Mouse (Mus musculus) kidney, postnatal 0 days (tissue): Measurements from ENCODE around the gene Gm20388. TPM values are rescaled to one million over a fixed set of nuclear protein-coding genes. Genes with fewer than 3 reads are reported as not detected.

Experiments used
- ATAC-seq: fragments of 200-750 bp; cut with Nextera tagmentation; replicated peaks from 2 replicates; pipeline ENCODE4 v1.8.0; 2017; ENCODE audit warnings: low read depth, moderate number of reproducible peaks, moderate TSS enrichment, moderate library complexity; ENCODE audit not compliant: low FRiP score
- DNase-seq: peaks from one replicate; pipeline ENCODE4 v3.0.0-alpha.2; 2016; ENCODE audit warnings: low spot score
- H3K27ac ChIP-seq: fragments of 300-500 bp; sonication (generic); 2 replicates; pipeline ENCODE4 v1.5.1; 2014; ENCODE audit warnings: mild to moderate bottlenecking
- H3K27me3 ChIP-seq: fragments of 300-500 bp; sonication (generic); 2 replicates; pipeline ENCODE4 v1.6.1; 2014; ENCODE audit warnings: low read length, mixed read lengths; ENCODE audit not compliant: insufficient read depth
- H3K36me3 ChIP-seq: fragments of 300-500 bp; sonication (generic); 2 replicates; pipeline ENCODE4 v1.6.1; 2014; ENCODE audit warnings: low read length, mixed read lengths; ENCODE audit not compliant: insufficient read depth
- H3K4me1 ChIP-seq: fragments of 300-500 bp; sonication (generic); replicated peaks from 2 replicates; pipeline ENCODE4 v1.6.1; 2014; ENCODE audit warnings: antibody characterized with exemption, low read length, mixed read lengths; ENCODE audit not compliant: insufficient read depth
- H3K4me2 ChIP-seq: fragments of 300-500 bp; sonication (generic); 2 replicates; pipeline ENCODE4 v1.6.1; 2014; ENCODE audit warnings: mild to moderate bottlenecking, low read length, moderate library complexity, mixed read lengths
- H3K4me3 ChIP-seq: fragments of 300-500 bp; sonication (generic); replicated peaks from 2 replicates; pipeline ENCODE4 v1.5.1; 2014; ENCODE audit warnings: low read depth, low read length
- H3K9ac ChIP-seq: fragments of 300-500 bp; sonication (generic); 2 replicates; pipeline ENCODE4 v1.6.1; 2014; ENCODE audit warnings: low read depth, low read length
- H3K9me3 ChIP-seq: fragments of 300-500 bp; sonication (generic); replicated peaks from 2 replicates; pipeline ENCODE4 v1.6.1; 2016; ENCODE audit warnings: low read length, inconsistent platforms, mixed read lengths
- CTCF ChIP-seq: IDR thresholded peaks from 2 replicates; pipeline ENCODE4 v1.5.1; 2016; ENCODE audit warnings: antibody characterized with exemption, low read depth, mild to moderate bottlenecking, moderate library complexity
- WGBS: fragments of 180-500 bp; shearing (Covaris S2); extraction: QIAGEN DNeasy Blood & Tissue Kit; methylation state at CpG from one replicate; pipeline ENCODE4 v1.1.7; 2014; 5-methylcytosine and 5-hydroxymethylcytosine counted together
- polyA plus RNA-seq: library from polyadenylated mRNA; unstranded; fragments of >200 nt; fragmentation: Nextera tagmentation; extraction: Ambion mirVana; gene quantifications from 2 replicates; pipeline ENCODE4 v1.2.1, GENCODE M21; 2015

Gm20388 gene
- polyA plus RNA-seq, 1 experiment from 2014 or later = not detected

GRCm38 (mm10) chr8:124182224-124182623 lies 4271.6 kb downstream of the Gm20388 start:
- peak; percentile 51 for DNase-seq
- Histone ChIP-seq H3K9me3 (no peaks in the 10 kb centered on the region), H3K9ac (no peak overlapping the region), H3K4me2 (no peak overlapping the region), H3K27ac (no peak overlapping the region), H3K27me3 (no peaks in the 10 kb centered on the region), H3K36me3 (no peaks in the 10 kb centered on the region), H3K4me1 (no peaks in the 10 kb centered on the region), H3K4me3 (no peak overlapping the region)
- no peak for TF ChIP-seq CTCF
- no peak for ATAC-seq
- WGBS = 41% methylated on average over 13 of the region's 13 CpGs

- 67% methylated on average over 3 of the region's 3 CpGs for WGBS
- Histone ChIP-seq H3K27ac (no peak overlapping the region), H3K4me1 (no peaks in the 10 kb centered on the region), H3K4me3 (no peak overlapping the region), H3K4me2 (no peak overlapping the region), H3K27me3 (no peaks in the 10 kb centered on the region), H3K9me3 (no peaks in the 10 kb centered on the region), H3K36me3 (no peaks in the 10 kb centered on the region), H3K9ac (no peak overlapping the region)
- DNase-seq = no peak
- TF ChIP-seq CTCF = no peak
- ATAC-seq = no peak
Measured at GRCm38 (mm10) chr8:124184078-124184477, 4273.4 kb downstream of the Gm20388 start.

- TF ChIP-seq CTCF = no peak
- Histone ChIP-seq H3K27me3 (no peaks in the 10 kb centered on the region), H3K9me3 (no peaks in the 10 kb centered on the region), H3K9ac (no peak overlapping the region), H3K4me1 (no peaks in the 10 kb centered on the region), H3K4me2 (no peak overlapping the region), H3K27ac (no peak overlapping the region), H3K4me3 (no peak overlapping the region), H3K36me3 (no peaks in the 10 kb centered on the region)
- no peak for ATAC-seq
- WGBS = 67% methylated on average over 2 of the region's 2 CpGs
- DNase-seq = no peak
Measured at GRCm38 (mm10) chr8:124184507-124184906, 4273.9 kb downstream of the Gm20388 start.

- H3K9me3 ChIP-seq = no peaks in the 10 kb centered on the region
- ATAC-seq = no peak
- WGBS = 70% methylated on average over 6 of the region's 6 CpGs
Measured at GRCm38 (mm10) chr8:124185081-124185480, 4274.4 kb downstream of the Gm20388 start.

GRCm38 (mm10) chr8:124190388-124190787 lies 4279.7 kb downstream of the Gm20388 start:
- Histone ChIP-seq H3K4me3 (no peak overlapping the region), H3K9me3 (no peaks in the 10 kb centered on the region), H3K4me2 (no peak overlapping the region), H3K27me3 (no peaks in the 10 kb centered on the region), H3K27ac (no peak overlapping the region), H3K9ac (no peak overlapping the region), H3K36me3 (no peaks in the 10 kb centered on the region), H3K4me1 (no peaks in the 10 kb centered on the region)
- TF ChIP-seq CTCF = no peak
- no peak for DNase-seq
- ATAC-seq = no peak
- WGBS = 81% methylated on average over 7 of the region's 7 CpGs

More at GRCm38 (mm10) chr8:124185081-124185480, 4274.4 kb downstream of the Gm20388 start:
- Histone ChIP-seq H3K27me3 (no peaks in the 10 kb centered on the region), H3K36me3 (no peaks in the 10 kb centered on the region), H3K4me3 (no peak overlapping the region), H3K9ac (no peak overlapping the region), H3K4me1 (no peaks in the 10 kb centered on the region), H3K27ac (no peak overlapping the region), H3K4me2 (no peak overlapping the region)
- no peak for DNase-seq
- no peak for TF ChIP-seq CTCF

- H3K4me3 ChIP-seq = no peak overlapping the region
- no peak overlapping the region for H3K4me2 ChIP-seq
- peaks cover 6% of the 10 kb centered on the region; the same call in 1 of the 2 replicates for H3K4me1 ChIP-seq
- H3K9ac ChIP-seq = no peak overlapping the region
- DNase-seq (no peak), ATAC-seq (no peak)
- no peaks in the 10 kb centered on the region for H3K36me3 ChIP-seq
- H3K9me3 ChIP-seq = no peaks in the 10 kb centered on the region
- no peak for TF ChIP-seq CTCF
- no peaks in the 10 kb centered on the region for H3K27me3 ChIP-seq
- 81% methylated on average over 4 of the region's 4 CpGs for WGBS
- H3K27ac ChIP-seq = no peak overlapping the region
Measured at GRCm38 (mm10) chr8:124192242-124192641, 4281.6 kb downstream of the Gm20388 start.

GRCm38 (mm10) chr8:124192976-124193375 lies 4282.3 kb downstream of the Gm20388 start:
- WGBS = 70% methylated on average over 10 of the region's 10 CpGs
- no peak overlapping the region for H3K4me2 ChIP-seq
- no peaks in the 10 kb centered on the region for H3K36me3 ChIP-seq
- H3K9me3 ChIP-seq = no peaks in the 10 kb centered on the region
- H3K9ac ChIP-seq = no peak overlapping the region
- H3K27me3 ChIP-seq = no peaks in the 10 kb centered on the region
- ATAC-seq = no peak
- TF ChIP-seq CTCF = no peak
- no peak overlapping the region for H3K4me3 ChIP-seq
- H3K27ac ChIP-seq = no peak overlapping the region
- H3K4me1 ChIP-seq = peaks cover 6% of the 10 kb centered on the region; the same call in 1 of the 2 replicates
- no peak for DNase-seq
